Mouse (Mus musculus) hindbrain, embryonic 15.5 days (tissue): ENCODE data around the gene Oas1c. TPM values are rescaled to one million over a fixed set of nuclear protein-coding genes. Genes with fewer than 3 reads are reported as not detected.
A peak's percentile ranks its signal among the peaks of the same experiment; 100 is the strongest.

Experiments
- ATAC-seq: fragments of 200-750 bp; cut with Nextera tagmentation; 2 replicates; pipeline ENCODE4 v1.8.0; 2017; ENCODE audit warnings: low read depth, moderate number of reproducible peaks, moderate TSS enrichment; ENCODE audit not compliant: low FRiP score
- H3K27ac ChIP-seq: fragments of 300-500 bp; sonication (generic); replicated peaks from 2 replicates; pipeline ENCODE4 v1.5.1; 2015; ENCODE audit warnings: mild to moderate bottlenecking, inconsistent platforms
- H3K27me3 ChIP-seq: fragments of 300-500 bp; sonication (generic); 2 replicates; pipeline ENCODE4 v1.6.1; 2015; ENCODE audit warnings: control low read depth, inconsistent platforms
- H3K36me3 ChIP-seq: fragments of 300-500 bp; sonication (generic); 2 replicates; pipeline ENCODE4 v1.6.1; 2015; ENCODE audit warnings: control low read depth, inconsistent platforms
- H3K4me1 ChIP-seq: fragments of 300-500 bp; sonication (generic); replicated peaks from 2 replicates; pipeline ENCODE4 v1.6.1; 2015; ENCODE audit warnings: control low read depth, inconsistent platforms
- H3K4me2 ChIP-seq: fragments of 300-500 bp; sonication (generic); 2 replicates; pipeline ENCODE4 v1.6.1; 2015; ENCODE audit warnings: moderate library complexity, mild to moderate bottlenecking, inconsistent platforms
- H3K4me3 ChIP-seq: fragments of 300-500 bp; sonication (generic); 2 replicates; pipeline ENCODE4 v1.5.1; 2015; ENCODE audit warnings: mild to moderate bottlenecking, inconsistent platforms
- H3K9ac ChIP-seq: fragments of 300-500 bp; sonication (generic); 2 replicates; pipeline ENCODE4 v1.6.1; 2015; ENCODE audit warnings: inconsistent platforms
- H3K9me3 ChIP-seq: fragments of 300-500 bp; sonication (generic); 2 replicates; pipeline ENCODE4 v1.6.1; 2016; ENCODE audit warnings: control low read depth, inconsistent platforms
- WGBS: fragments of 180-500 bp; shearing (Covaris S2); methylation state at CpG from one replicate; pipeline ENCODE4 v1.1.7; 2015; 5-methylcytosine and 5-hydroxymethylcytosine counted together
- polyA plus RNA-seq: library from polyadenylated mRNA; unstranded; fragments of >200 nt; fragmentation: Nextera tagmentation; extraction: Ambion mirVana; gene quantifications from 2 replicates; pipeline ENCODE4 v1.2.1, GENCODE M21; 2015

The Oas1c gene
- polyA plus RNA-seq: 0.32 and 0.46 TPM in 2 replicates

- Histone ChIP-seq H3K4me1 (peaks cover 14% of the 10 kb centered on the region), H3K36me3 (no peaks in the 10 kb centered on the region), H3K27ac (peak within 1 kb of the TSS; percentile 75), H3K9me3 (no peaks in the 10 kb centered on the region), H3K4me2 (peak within 1 kb of the TSS; percentile 48), H3K27me3 (no peaks in the 10 kb centered on the region), H3K4me3 (peak within 1 kb of the TSS; percentile 15), H3K9ac (peak within 1 kb of the TSS; percentile 30)
- peak; percentile 87 for ATAC-seq
- 8% methylated on average over 18 of the region's 18 CpGs for WGBS
Measured at GRCm38 (mm10) chr5:120811951-120812819, at the start of gene Oas1c. Oas1c (minus strand) TSS chr5:120812514.

- H3K27me3 ChIP-seq: no peaks in the 10 kb centered on the region
- no peak within 1 kb of the TSS for H3K4me3 ChIP-seq
- ATAC-seq: no peak
- no peak within 1 kb of the TSS for H3K9ac ChIP-seq
- WGBS: 54% methylated on average over 4 of the region's 4 CpGs
- no peaks in the 10 kb centered on the region for H3K4me1 ChIP-seq
- no peaks in the 10 kb centered on the region for H3K9me3 ChIP-seq
- no peak within 1 kb of the TSS for H3K27ac ChIP-seq
- no peaks in the 10 kb centered on the region for H3K36me3 ChIP-seq
- H3K4me2 ChIP-seq: no peak within 1 kb of the TSS
Measured at GRCm38 (mm10) chr5:120861121-120861520, 48.8 kb upstream of the Oas1c start, which contains the start of gene Oas1h. Oas1h (plus strand) TSS chr5:120861421.

GRCm38 (mm10) chr5:120859241-120859640 is 46.9 kb upstream of the Oas1c start:
- H3K4me3 ChIP-seq: no peak overlapping the region
- WGBS: 87% methylated on average over 2 of the region's 2 CpGs
- H3K4me2 ChIP-seq: no peak overlapping the region
- no peaks in the 10 kb centered on the region for H3K27me3 ChIP-seq
- no peak overlapping the region for H3K27ac ChIP-seq
- H3K4me1 ChIP-seq: no peaks in the 10 kb centered on the region
- H3K9me3 ChIP-seq: peaks cover 4% of the 10 kb centered on the region; the same call in 1 of the 2 replicates
- ATAC-seq: no peak
- H3K9ac ChIP-seq: no peak overlapping the region
- no peaks in the 10 kb centered on the region for H3K36me3 ChIP-seq

- H3K27me3 ChIP-seq: no peaks in the 10 kb centered on the region
- H3K36me3 ChIP-seq: no peaks in the 10 kb centered on the region
- 59% methylated on average over 3 of the region's 3 CpGs for WGBS
- H3K4me3 ChIP-seq: no peak overlapping the region
- H3K4me1 ChIP-seq: no peaks in the 10 kb centered on the region
- H3K9ac ChIP-seq: no peak overlapping the region
- ATAC-seq: no peak
- no peak overlapping the region for H3K27ac ChIP-seq
- peaks cover 6% of the 10 kb centered on the region; the same call in 1 of the 2 replicates for H3K9me3 ChIP-seq
- no peak overlapping the region for H3K4me2 ChIP-seq
Measured at GRCm38 (mm10) chr5:120849601-120850136, 37.4 kb upstream of the Oas1c start.

- H3K9ac ChIP-seq: no peak within 1 kb of the TSS
- H3K4me2 ChIP-seq: no peak within 1 kb of the TSS
- no peak for ATAC-seq
- no peaks in the 10 kb centered on the region for H3K36me3 ChIP-seq
- no peak within 1 kb of the TSS for H3K27ac ChIP-seq
- no peaks in the 10 kb centered on the region for H3K4me1 ChIP-seq
- peaks cover 1% of the 10 kb centered on the region; the same call in 1 of the 2 replicates for H3K27me3 ChIP-seq
- 85% methylated on average over 4 of the region's 4 CpGs for WGBS
- no peaks in the 10 kb centered on the region for H3K9me3 ChIP-seq
- no peak within 1 kb of the TSS for H3K4me3 ChIP-seq
Measured at GRCm38 (mm10) chr5:120847067-120847466, 34.8 kb upstream of the Oas1c start, which contains the start of gene Oas1f. Oas1f (plus strand) TSS chr5:120847367.

GRCm38 (mm10) chr5:120844713-120845112 is 32.4 kb upstream of the Oas1c start:
- no peak overlapping the region for H3K9ac ChIP-seq
- H3K27ac ChIP-seq: no peak overlapping the region
- H3K36me3 ChIP-seq: no peaks in the 10 kb centered on the region
- 75% methylated on average over 3 of the region's 3 CpGs for WGBS
- H3K4me2 ChIP-seq: no peak overlapping the region
- peaks cover 2% of the 10 kb centered on the region; the same call in 1 of the 2 replicates for H3K27me3 ChIP-seq
- ATAC-seq: no peak
- no peaks in the 10 kb centered on the region for H3K4me1 ChIP-seq
- H3K9me3 ChIP-seq: no peaks in the 10 kb centered on the region
- H3K4me3 ChIP-seq: no peak overlapping the region

- Histone ChIP-seq H3K36me3 (no peaks in the 10 kb centered on the region), H3K27ac (no peak overlapping the region), H3K9me3 (no peaks in the 10 kb centered on the region), H3K4me1 (0 out of 2 replicates have a peak, but pooled peaks cover 4% of the 10 kb centered on the region), H3K27me3 (peaks cover 2% of the 10 kb centered on the region; the same call in 1 of the 2 replicates), H3K4me3 (no peak overlapping the region), H3K4me2 (no peak overlapping the region), H3K9ac (no peak overlapping the region)
- ATAC-seq: no peak
- 7% methylated on average over 8 of the region's 8 CpGs for WGBS
Measured at GRCm38 (mm10) chr5:120836731-120837585, 24.6 kb upstream of the Oas1c start.

- no peak overlapping the region for H3K27ac ChIP-seq
- H3K9me3 ChIP-seq: no peaks in the 10 kb centered on the region
- WGBS: 13% methylated on average over 17 of the region's 17 CpGs
- no peaks in the 10 kb centered on the region for H3K36me3 ChIP-seq
- H3K27me3 ChIP-seq: 0 out of 2 replicates have a peak, but pooled peaks cover 2% of the 10 kb centered on the region
- 0 out of 2 replicates have a peak overlapping the region, but pooled peaks have one; percentile 30 for H3K4me2 ChIP-seq
- H3K4me1 ChIP-seq: 0 out of 2 replicates have a peak, but pooled peaks cover 4% of the 10 kb centered on the region
- no peak for ATAC-seq
- no peak overlapping the region for H3K4me3 ChIP-seq
- no peak overlapping the region for H3K9ac ChIP-seq
Measured at GRCm38 (mm10) chr5:120833335-120834280, 21.3 kb upstream of the Oas1c start.

- H3K9ac ChIP-seq: no peak overlapping the region
- 0 out of 2 replicates have a peak, but pooled peaks cover 4% of the 10 kb centered on the region for H3K4me1 ChIP-seq
- H3K4me3 ChIP-seq: no peak overlapping the region
- 0 out of 2 replicates have a peak, but pooled peaks cover 2% of the 10 kb centered on the region for H3K27me3 ChIP-seq
- ATAC-seq: no peak
- H3K4me2 ChIP-seq: no peak overlapping the region
- H3K36me3 ChIP-seq: no peaks in the 10 kb centered on the region
- H3K27ac ChIP-seq: no peak overlapping the region
- no peaks in the 10 kb centered on the region for H3K9me3 ChIP-seq
- 83% methylated on average over 4 of the region's 4 CpGs for WGBS
Measured at GRCm38 (mm10) chr5:120831031-120831430, 18.7 kb upstream of the Oas1c start.

GRCm38 (mm10) chr5:120818999-120819398 is 6.7 kb upstream of the Oas1c start:
- Histone ChIP-seq H3K36me3 (no peaks in the 10 kb centered on the region), H3K27me3 (no peaks in the 10 kb centered on the region), H3K4me1 (no peaks in the 10 kb centered on the region), H3K9me3 (no peaks in the 10 kb centered on the region), H3K27ac (no peak overlapping the region), H3K4me2 (no peak overlapping the region), H3K9ac (no peak overlapping the region), H3K4me3 (no peak overlapping the region)
- ATAC-seq: no peak

GRCm38 (mm10) chr5:120815949-120816348 is 3.6 kb upstream of the Oas1c start:
- no peaks in the 10 kb centered on the region for H3K27me3 ChIP-seq
- no peak overlapping the region for H3K4me2 ChIP-seq
- H3K9me3 ChIP-seq: no peaks in the 10 kb centered on the region
- no peaks in the 10 kb centered on the region for H3K36me3 ChIP-seq
- H3K27ac ChIP-seq: no peak overlapping the region
- ATAC-seq: no peak
- peaks cover 14% of the 10 kb centered on the region for H3K4me1 ChIP-seq
- WGBS: 75% methylated on average over 3 of the region's 3 CpGs
- H3K9ac ChIP-seq: no peak overlapping the region
- H3K4me3 ChIP-seq: no peak overlapping the region
